Mouse (Mus musculus) midbrain, embryonic 13.5 days (tissue): ENCODE measurements at regions not wholly inside any gene's neighbourhood (a gene's known extent, or its start where the extent isn't known, plus 50 kb on each side); places are given as distances from the start of the nearest gene placed in this dataset.

Source experiments
- ATAC-seq: fragments of 200-750 bp; cut with Nextera tagmentation; 2 replicates; pipeline ENCODE4 v1.8.0; 2017; ENCODE audit warnings: mild to moderate bottlenecking, moderate TSS enrichment, moderate library complexity
- H3K27ac ChIP-seq: fragments of 300-500 bp; sonication (generic); 2 replicates; pipeline ENCODE4 v1.5.1; 2015; ENCODE audit warnings: inconsistent platforms, mild to moderate bottlenecking, moderate library complexity
- H3K27me3 ChIP-seq: fragments of 300-500 bp; sonication (generic); 2 replicates; pipeline ENCODE4 v1.6.1; 2015; ENCODE audit warnings: mild to moderate bottlenecking, inconsistent platforms
- H3K36me3 ChIP-seq: fragments of 300-500 bp; sonication (generic); 2 replicates; pipeline ENCODE4 v1.6.1; 2015; ENCODE audit warnings: mild to moderate bottlenecking, inconsistent platforms
- H3K4me1 ChIP-seq: fragments of 300-500 bp; sonication (generic); replicated peaks from 2 replicates; pipeline ENCODE4 v1.6.1; 2015; ENCODE audit warnings: inconsistent platforms
- H3K4me2 ChIP-seq: fragments of 300-500 bp; sonication (generic); replicated peaks from 2 replicates; pipeline ENCODE4 v1.6.1; 2015; ENCODE audit warnings: moderate library complexity, mild to moderate bottlenecking, inconsistent platforms
- H3K4me3 ChIP-seq: fragments of 300-500 bp; sonication (generic); replicated peaks from 2 replicates; pipeline ENCODE4 v1.5.1; 2015; ENCODE audit warnings: mild to moderate bottlenecking, inconsistent platforms
- H3K9ac ChIP-seq: fragments of 300-500 bp; sonication (generic); replicated peaks from 2 replicates; pipeline ENCODE4 v1.6.1; 2015; ENCODE audit warnings: mild to moderate bottlenecking, inconsistent platforms
- H3K9me3 ChIP-seq: fragments of 300-500 bp; sonication (generic); 2 replicates; pipeline ENCODE4 v1.6.1; 2016; ENCODE audit warnings: mild to moderate bottlenecking, inconsistent platforms
- WGBS: fragments of 180-500 bp; shearing (Covaris S2); methylation state at CpG from one replicate; pipeline ENCODE4 v1.1.7; 2015; 5-methylcytosine and 5-hydroxymethylcytosine counted together

DNA sequence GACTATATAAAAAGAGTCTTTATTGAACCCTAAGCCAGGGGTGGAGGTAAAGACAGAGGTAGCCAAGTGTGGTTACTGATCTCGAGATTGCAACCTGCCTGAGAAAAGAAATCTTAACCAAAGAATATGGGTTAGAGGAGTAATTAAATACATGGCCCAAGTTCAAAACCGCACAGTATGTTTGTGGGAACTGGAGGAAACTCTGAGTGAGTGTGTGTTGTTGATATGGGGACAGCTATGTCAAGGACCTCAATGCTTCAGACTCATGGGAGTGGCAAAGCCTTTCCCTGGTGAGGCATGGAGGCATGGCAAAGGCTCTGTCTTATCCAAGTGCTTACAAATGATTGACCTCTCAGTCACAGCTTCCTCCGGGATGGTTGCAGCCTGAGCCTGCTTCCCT lies 127.7 kb upstream of the Tank start:
- H3K36me3 ChIP-seq = no peaks in the 10 kb centered on the region
- H3K4me2 ChIP-seq = no peak overlapping the region
- no peak for ATAC-seq
- H3K9me3 ChIP-seq = no peaks in the 10 kb centered on the region
- H3K4me3 ChIP-seq = no peak overlapping the region
- peaks cover 9% of the 10 kb centered on the region; the same call in 1 of the 2 replicates for H3K27me3 ChIP-seq
- H3K4me1 ChIP-seq = peaks cover 5% of the 10 kb centered on the region; the same call in 1 of the 2 replicates
- 84% methylated on average over 3 of the region's 3 CpGs for WGBS
- no peak overlapping the region for H3K27ac ChIP-seq
- H3K9ac ChIP-seq = no peak overlapping the region

DNA sequence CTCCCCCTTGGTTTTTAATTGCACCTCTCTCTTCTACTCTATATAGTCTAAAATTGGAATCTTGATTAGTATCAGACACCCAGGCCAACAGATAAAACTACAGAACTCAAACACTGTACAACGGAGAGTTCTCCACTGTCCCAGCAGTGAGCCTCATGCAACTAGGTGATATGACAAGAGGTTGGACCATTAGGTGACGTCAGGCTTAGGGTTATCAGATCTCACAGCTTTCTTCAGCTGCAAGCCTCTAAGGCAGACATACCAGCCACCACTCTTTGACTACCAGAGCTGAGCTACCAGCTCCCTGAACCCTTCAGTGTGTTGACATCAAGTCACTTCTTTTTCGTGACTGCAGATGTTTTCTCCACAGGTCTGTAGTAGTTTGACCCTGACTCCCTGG lies 141.8 kb upstream of the Tank start:
- no peaks in the 10 kb centered on the region for H3K27me3 ChIP-seq
- H3K9me3 ChIP-seq = no peaks in the 10 kb centered on the region
- no peaks in the 10 kb centered on the region for H3K4me1 ChIP-seq
- no peak for ATAC-seq
- 87% methylated on average over 3 of the region's 3 CpGs for WGBS
- no peak overlapping the region for H3K27ac ChIP-seq
- H3K4me2 ChIP-seq = no peak overlapping the region
- H3K36me3 ChIP-seq = no peaks in the 10 kb centered on the region
- no peak overlapping the region for H3K9ac ChIP-seq
- no peak overlapping the region for H3K4me3 ChIP-seq

- ATAC-seq = no peak
- no peak overlapping the region for H3K4me2 ChIP-seq
- H3K4me3 ChIP-seq = no peak overlapping the region
- H3K9me3 ChIP-seq = no peaks in the 10 kb centered on the region
- H3K4me1 ChIP-seq = peaks cover 4% of the 10 kb centered on the region; the same call in 1 of the 2 replicates
- no peaks in the 10 kb centered on the region for H3K36me3 ChIP-seq
- 97% methylated on average over 7 of the region's 7 CpGs for WGBS
- H3K9ac ChIP-seq = no peak overlapping the region
- H3K27ac ChIP-seq = no peak overlapping the region
- no peaks in the 10 kb centered on the region for H3K27me3 ChIP-seq
Observed at GRCm38 (mm10) chr2:61407881-61408280, 170.5 kb upstream of the Tank start.

DNA sequence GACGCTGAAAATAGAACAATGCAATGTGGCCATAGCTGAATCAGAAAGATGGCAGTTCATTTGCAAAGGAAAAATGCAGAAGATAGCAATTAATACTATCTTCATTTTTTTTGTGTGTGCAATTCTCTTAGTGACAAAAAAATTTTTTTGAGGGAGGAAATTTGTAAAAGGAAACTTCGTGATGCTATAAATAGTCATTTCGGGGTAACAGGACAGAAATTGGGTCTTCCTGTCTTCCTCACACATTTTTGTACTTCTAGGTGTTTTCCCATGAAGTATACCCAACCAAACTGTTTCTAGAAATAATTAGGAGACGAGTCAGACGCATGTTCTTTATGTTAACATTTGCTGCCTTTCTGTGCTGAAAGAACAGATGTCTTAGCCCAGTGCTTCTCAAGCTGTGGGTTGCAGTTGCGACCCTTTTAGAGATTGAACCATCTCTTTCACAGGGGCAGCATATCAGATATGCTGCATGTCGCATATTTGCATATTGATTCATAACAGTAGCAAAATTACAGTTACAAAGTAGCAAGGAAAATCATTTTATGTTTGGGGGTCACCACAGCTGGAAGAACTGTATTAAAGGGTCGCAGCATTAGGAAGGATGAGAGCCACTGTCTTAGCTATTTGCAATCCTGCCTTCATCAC lies 172.2 kb upstream of the Tank start:
- H3K9ac ChIP-seq = no peak overlapping the region
- 92% methylated on average over 8 of the region's 8 CpGs for WGBS
- H3K27me3 ChIP-seq = no peaks in the 10 kb centered on the region
- H3K4me3 ChIP-seq = no peak overlapping the region
- H3K27ac ChIP-seq = no peak overlapping the region
- no peaks in the 10 kb centered on the region for H3K36me3 ChIP-seq
- H3K4me1 ChIP-seq = peaks cover 13% of the 10 kb centered on the region; the same call in 1 of the 2 replicates
- H3K9me3 ChIP-seq = no peaks in the 10 kb centered on the region
- no peak for ATAC-seq
- no peak overlapping the region for H3K4me2 ChIP-seq

- Histone ChIP-seq H3K27ac (no peak overlapping the region), H3K4me3 (no peak overlapping the region), H3K36me3 (no peaks in the 10 kb centered on the region), H3K27me3 (no peaks in the 10 kb centered on the region), H3K4me1 (peaks cover 13% of the 10 kb centered on the region; the same call in 1 of the 2 replicates), H3K9me3 (no peaks in the 10 kb centered on the region), H3K4me2 (no peak overlapping the region), H3K9ac (no peak overlapping the region)
- 70% methylated on average over 4 of the region's 4 CpGs for WGBS
- no peak for ATAC-seq
Observed at GRCm38 (mm10) chr2:61405261-61405660, 173.1 kb upstream of the Tank start.

GRCm38 (mm10) chr2:61402588-61403487 lies 175.5 kb upstream of the Tank start:
- Histone ChIP-seq H3K4me2 (peak overlapping the region; percentile 60), H3K27me3 (no peaks in the 10 kb centered on the region), H3K36me3 (no peaks in the 10 kb centered on the region), H3K4me1 (peaks cover 13% of the 10 kb centered on the region; the same call in 1 of the 2 replicates), H3K9me3 (no peaks in the 10 kb centered on the region), H3K4me3 (peak overlapping the region; percentile 40), H3K27ac (no peak overlapping the region), H3K9ac (0 out of 2 replicates have a peak overlapping the region, but pooled peaks have one; percentile 10)
- ATAC-seq = peak; percentile 68
- 8% methylated on average over 15 of the region's 15 CpGs for WGBS

DNA sequence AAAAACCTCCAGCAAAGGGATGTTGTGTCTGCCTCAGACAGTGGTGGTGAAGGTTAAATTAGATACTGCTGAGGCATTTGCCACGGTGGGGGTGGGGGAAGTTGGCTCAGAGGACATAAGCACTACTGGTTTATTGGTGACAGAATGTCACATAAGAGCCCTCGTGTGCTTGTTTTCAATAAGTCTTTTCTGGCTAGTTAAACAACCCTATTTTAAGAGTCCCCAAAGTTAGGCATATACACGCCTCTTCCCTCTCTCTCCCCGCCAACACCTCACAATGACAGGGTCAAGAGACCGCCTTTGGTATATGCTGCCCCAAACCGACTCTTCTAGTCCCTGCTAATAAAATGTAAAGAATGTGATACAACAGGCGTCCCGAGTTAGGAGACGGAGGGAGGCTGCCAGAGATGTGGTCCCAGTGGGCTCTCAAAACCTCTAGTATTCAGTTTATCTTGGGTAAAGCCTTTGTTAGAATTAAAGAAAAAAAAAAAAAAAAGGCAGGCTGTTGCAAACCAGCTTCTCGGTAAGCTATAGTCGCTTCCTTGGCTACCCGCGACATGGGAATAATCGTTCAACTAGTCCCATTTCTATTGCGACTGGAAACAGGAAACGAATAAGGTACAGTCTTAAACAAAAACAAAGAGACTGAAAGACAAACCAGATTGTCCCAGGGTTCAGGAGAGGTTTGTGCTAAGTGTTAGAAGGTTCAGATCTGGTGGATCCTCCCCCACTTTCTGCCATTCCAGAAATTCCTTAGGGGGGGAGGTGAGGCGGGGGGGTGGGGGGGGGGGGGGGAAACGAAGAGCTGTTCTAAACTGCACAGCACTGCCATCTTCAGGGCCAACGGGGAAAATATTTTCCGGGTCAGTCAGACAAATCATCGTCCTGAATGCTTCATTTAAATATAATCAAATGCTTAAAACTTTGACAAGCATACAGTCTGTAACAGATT lies 176.5 kb upstream of the Tank start:
- no peaks in the 10 kb centered on the region for H3K36me3 ChIP-seq
- WGBS = under 1% methylated on average over 21 of the region's 21 CpGs
- peak; percentile 67 for ATAC-seq
- peak overlapping the region; percentile 35; the same call in 1 of the 2 replicates for H3K27ac ChIP-seq
- H3K9me3 ChIP-seq = no peaks in the 10 kb centered on the region
- H3K9ac ChIP-seq = peak overlapping the region; percentile 46; the same call in 1 of the 2 replicates
- H3K27me3 ChIP-seq = no peaks in the 10 kb centered on the region
- peaks cover 13% of the 10 kb centered on the region; the same call in 1 of the 2 replicates for H3K4me1 ChIP-seq
- H3K4me2 ChIP-seq = peak overlapping the region; percentile 60
- peak overlapping the region; percentile 40 for H3K4me3 ChIP-seq

GRCm38 (mm10) chr2:61398633-61399032 lies 179.8 kb upstream of the Tank start:
- 67% methylated on average over 9 of the region's 9 CpGs for WGBS

GRCm38 (mm10) chr2:61389622-61390021 lies 188.8 kb upstream of the Tank start:
- ATAC-seq = no peak
- Histone ChIP-seq H3K4me1 (no peaks in the 10 kb centered on the region), H3K27me3 (no peaks in the 10 kb centered on the region), H3K4me3 (no peak overlapping the region), H3K36me3 (no peaks in the 10 kb centered on the region), H3K27ac (no peak overlapping the region), H3K9ac (no peak overlapping the region), H3K9me3 (no peaks in the 10 kb centered on the region), H3K4me2 (no peak overlapping the region)

More at GRCm38 (mm10) chr2:61398633-61399032, 179.8 kb upstream of the Tank start:
- H3K27ac ChIP-seq = no peak overlapping the region
- no peaks in the 10 kb centered on the region for H3K27me3 ChIP-seq
- no peak for ATAC-seq
- H3K9ac ChIP-seq = no peak overlapping the region
- H3K9me3 ChIP-seq = no peaks in the 10 kb centered on the region
- H3K36me3 ChIP-seq = no peaks in the 10 kb centered on the region
- H3K4me1 ChIP-seq = peaks cover 13% of the 10 kb centered on the region; the same call in 1 of the 2 replicates
- no peak overlapping the region for H3K4me3 ChIP-seq
- H3K4me2 ChIP-seq = no peak overlapping the region

DNA sequence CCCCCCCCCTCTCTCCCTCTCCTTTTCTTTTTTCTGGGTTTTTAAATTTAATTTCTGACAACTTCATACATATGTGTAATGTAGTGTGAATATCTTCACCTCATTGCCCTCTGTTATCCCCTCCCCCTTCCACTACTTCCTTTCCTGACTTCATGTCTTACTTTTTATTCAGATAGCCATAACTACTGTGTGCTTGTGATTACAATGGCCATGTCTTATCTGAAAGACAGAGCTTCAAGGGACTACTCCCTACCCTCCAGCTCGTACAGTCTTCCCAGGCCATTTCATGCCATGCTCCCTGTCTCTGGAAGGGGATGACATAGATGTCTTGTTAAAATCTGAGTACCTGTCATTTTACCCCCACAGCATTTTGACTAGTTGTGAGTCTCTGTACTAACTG lies 189.2 kb upstream of the Tank start:
- WGBS = 85% methylated on average over 1 of the region's 1 CpGs
- no peak overlapping the region for H3K4me3 ChIP-seq
- no peaks in the 10 kb centered on the region for H3K9me3 ChIP-seq
- ATAC-seq = no peak
- no peak overlapping the region for H3K27ac ChIP-seq
- no peaks in the 10 kb centered on the region for H3K27me3 ChIP-seq
- no peak overlapping the region for H3K9ac ChIP-seq
- H3K4me1 ChIP-seq = no peaks in the 10 kb centered on the region
- no peak overlapping the region for H3K4me2 ChIP-seq
- no peaks in the 10 kb centered on the region for H3K36me3 ChIP-seq

GRCm38 (mm10) chr2:61387561-61387960 lies 190.8 kb upstream of the Tank start:
- Histone ChIP-seq H3K4me2 (no peak overlapping the region), H3K9ac (no peak overlapping the region), H3K9me3 (no peaks in the 10 kb centered on the region), H3K27me3 (no peaks in the 10 kb centered on the region), H3K36me3 (no peaks in the 10 kb centered on the region), H3K4me1 (no peaks in the 10 kb centered on the region), H3K4me3 (no peak overlapping the region), H3K27ac (no peak overlapping the region)
- WGBS = 52% methylated on average over 5 of the region's 5 CpGs
- no peak for ATAC-seq
